Mouse (Mus musculus): ENCODE results near the gene Mroh2a.

GRCm38 (mm10) chr1:88288056-88288788, 61.4 kb downstream of the Mroh2a start:
- TF ChIP-seq CTCF (IDR thresholded peaks at IDR 0.05; ENCODE audit: low read depth, low read length) (no peak), POLR2A (IDR thresholded peaks at IDR 0.05; ENCODE audit: extremely low read depth, insufficient read depth, low read length) (no peak)

Data from liver, adult 2 months (tissue).